Mouse (Mus musculus) limb, embryonic 12.5 days (tissue): Measurements from ENCODE around the gene Sec16a. TPM values are rescaled to one million over a fixed set of nuclear protein-coding genes. Genes with fewer than 3 reads are reported as not detected.

ENCODE experiments used
- microRNA-seq: library from miRNA; unstranded; fragments of <30 nt; microRNA quantifications from one replicate; pipeline ENCODE4, GENCODE M21; 2017
- polyA plus RNA-seq: library from polyadenylated mRNA; unstranded; fragments of >200 nt; fragmentation: Nextera tagmentation; extraction: Ambion mirVana; gene quantifications from 2 replicates; pipeline ENCODE4 v1.2.1, GENCODE M21; 2016

Gene Sec16a
- polyA plus RNA-seq, 1 experiment from 2014 or later, result 25.6 TPM

Small RNA genes within 50 kb of the gene (microRNA-seq; reads per million reads assigned to microRNA genes)
- not detected for gene Mir6996

Other genes with a start within 250 kb of the Sec16a start
- not detected in 2 replicates for gene Lhx3, start 236.9 kb downstream of the Sec16a start, polyA plus RNA-seq
- 16.1 TPM in 2 replicates for gene Qsox2, start 207.7 kb downstream of the Sec16a start, polyA plus RNA-seq
- not detected in 2 replicates for gene Ccdc187, start 150.7 kb downstream of the Sec16a start, polyA plus RNA-seq
- 73.4 and 74.1 TPM in 2 replicates for gene Gpsm1, start 129.7 kb downstream of the Sec16a start, polyA plus RNA-seq
- 32.2 and 32.5 TPM in 2 replicates for gene Dnlz, start 93.1 kb downstream of the Sec16a start, polyA plus RNA-seq
- 0.50 and 0.51 TPM in 2 replicates for gene Card9, start 84.3 kb downstream of the Sec16a start, polyA plus RNA-seq
- gene Snapc4, start 64.6 kb downstream of the Sec16a start, polyA plus RNA-seq, result 36.7 and 39.4 TPM in 2 replicates
- gene Entr1, start 55.9 kb downstream of the Sec16a start, polyA plus RNA-seq, result 170 TPM in 2 replicates
- 116 TPM in 2 replicates for gene Pmpca, start 55.9 kb downstream of the Sec16a start, polyA plus RNA-seq
- gene Inpp5e, start 36.0 kb downstream of the Sec16a start, polyA plus RNA-seq, result 29.1 and 30.3 TPM in 2 replicates
- 13.7 and 14.0 TPM in 2 replicates for gene Notch1, start 71.4 kb upstream of the Sec16a start, polyA plus RNA-seq
- 77.4 and 82.1 TPM in 2 replicates for gene Egfl7, start 134.8 kb upstream of the Sec16a start, polyA plus RNA-seq
- 0.31 TPM in 1 of 2 replicates, not detected in the other for gene Gm20532, start 141.4 kb upstream of the Sec16a start, polyA plus RNA-seq
- gene Agpat2, start 159.2 kb upstream of the Sec16a start, polyA plus RNA-seq, result 17.1 and 18.4 TPM in 2 replicates
- gene Fam69b, start 183.2 kb upstream of the Sec16a start, polyA plus RNA-seq, result 61.7 and 66.3 TPM in 2 replicates
- not detected in 2 replicates for gene Lcn4, start 226.1 kb upstream of the Sec16a start, polyA plus RNA-seq